Mouse (Mus musculus) stomach, embryonic 16.5 days (tissue): ENCODE results near the gene Olfr94. TPM values are rescaled to one million over a fixed set of nuclear protein-coding genes. Genes with fewer than 3 reads are reported as not detected.
A peak's percentile ranks its signal among the peaks of the same experiment; 100 is the strongest.
"Not testable (repeated sequence)": the region's sequence is repeated elsewhere in the genome, so short reads cannot be mapped to it uniquely, and the experiment has no call there.

ENCODE experiments used
- ATAC-seq: fragments of 200-750 bp; cut with Nextera tagmentation; 2 replicates; pipeline ENCODE4 v1.8.0; 2017; ENCODE audit warnings: moderate number of reproducible peaks, moderate TSS enrichment; ENCODE audit not compliant: insufficient read depth, low FRiP score
- H3K27ac ChIP-seq: fragments of 300-500 bp; sonication (generic); 2 replicates; pipeline ENCODE4 v1.5.1; 2014; ENCODE audit warnings: low read length
- H3K27me3 ChIP-seq: fragments of 300-500 bp; sonication (generic); 2 replicates; pipeline ENCODE4 v1.6.1; 2014; ENCODE audit warnings: low read length, control low read depth, mixed read lengths; ENCODE audit not compliant: control insufficient read depth, insufficient read depth
- H3K36me3 ChIP-seq: fragments of 300-500 bp; sonication (generic); 2 replicates; pipeline ENCODE4 v1.6.1; 2014; ENCODE audit warnings: low read length; ENCODE audit not compliant: control insufficient read depth, insufficient read depth
- H3K4me1 ChIP-seq: fragments of 300-500 bp; sonication (generic); 2 replicates; pipeline ENCODE4 v1.6.1; 2014; ENCODE audit warnings: low read length, control low read depth, mixed read lengths; ENCODE audit not compliant: control insufficient read depth, insufficient read depth
- H3K4me2 ChIP-seq: fragments of 300-500 bp; sonication (generic); 2 replicates; pipeline ENCODE4 v1.6.1; 2014; ENCODE audit warnings: low read depth, low read length, mixed read lengths
- H3K4me3 ChIP-seq: fragments of 300-500 bp; sonication (generic); replicated peaks from 2 replicates; pipeline ENCODE4 v1.5.1; 2014; ENCODE audit warnings: mild to moderate bottlenecking, low read length
- H3K9ac ChIP-seq: fragments of 300-500 bp; sonication (generic); 2 replicates; pipeline ENCODE4 v1.6.1; 2014; ENCODE audit warnings: low read length
- H3K9me3 ChIP-seq: fragments of 300-500 bp; sonication (generic); replicated peaks from 2 replicates; pipeline ENCODE4 v1.6.1; 2016; ENCODE audit warnings: low read length, control low read depth; ENCODE audit not compliant: control insufficient read depth
- WGBS: fragments of 180-500 bp; shearing (Covaris S2); extraction: QIAGEN DNeasy Blood & Tissue Kit; methylation state at CpG from one replicate; pipeline ENCODE4 v1.1.7; 2014; 5-methylcytosine and 5-hydroxymethylcytosine counted together
- polyA plus RNA-seq: library from polyadenylated mRNA; unstranded; fragments of >200 nt; fragmentation: Nextera tagmentation; extraction: Ambion mirVana; gene quantifications from 2 replicates; pipeline ENCODE4 v1.2.1, GENCODE M21; 2015

Olfr94 gene
- not detected in 2 replicates for polyA plus RNA-seq

- H3K27me3 ChIP-seq = peaks cover 25% of the 10 kb centered on the region
- no peak within 1 kb of the TSS for H3K9ac ChIP-seq
- no peak within 1 kb of the TSS for H3K27ac ChIP-seq
- no peaks in the 10 kb centered on the region for H3K36me3 ChIP-seq
- H3K9me3 ChIP-seq = no peaks in the 10 kb centered on the region
- ATAC-seq = no peak
- 71% methylated on average over 2 of the region's 2 CpGs for WGBS
- H3K4me2 ChIP-seq = no peak within 1 kb of the TSS
- peaks cover 6% of the 10 kb centered on the region; the same call in 1 of the 2 replicates for H3K4me1 ChIP-seq
- no peak within 1 kb of the TSS for H3K4me3 ChIP-seq
Measured at GRCm38 (mm10) chr17:37200894-37201293, at the start of gene Olfr94. Olfr94 (minus strand) TSS chr17:37200994.

- no peaks in the 10 kb centered on the region for H3K36me3 ChIP-seq
- H3K4me2 ChIP-seq = no peak overlapping the region
- no peak overlapping the region for H3K4me3 ChIP-seq
- no peaks in the 10 kb centered on the region for H3K4me1 ChIP-seq
- 12% methylated on average over 1 of the region's 1 CpGs for WGBS
- peak; percentile 50; the same call in 1 of the 2 replicates for ATAC-seq
- H3K9me3 ChIP-seq = no peaks in the 10 kb centered on the region
- H3K27ac ChIP-seq = no peak overlapping the region
- H3K27me3 ChIP-seq = no peaks in the 10 kb centered on the region
- H3K9ac ChIP-seq = no peak overlapping the region
Measured at GRCm38 (mm10) chr17:37250544-37250943, 49.8 kb upstream of the Olfr94 start.

GRCm38 (mm10) chr17:37249460-37249859 is 48.7 kb upstream of the Olfr94 start:
- Histone ChIP-seq H3K27me3 (no peaks in the 10 kb centered on the region), H3K9me3 (no peaks in the 10 kb centered on the region), H3K9ac (no peak overlapping the region), H3K36me3 (no peaks in the 10 kb centered on the region), H3K27ac (no peak overlapping the region), H3K4me1 (no peaks in the 10 kb centered on the region), H3K4me3 (no peak overlapping the region), H3K4me2 (no peak overlapping the region)
- no peak for ATAC-seq

DNA sequence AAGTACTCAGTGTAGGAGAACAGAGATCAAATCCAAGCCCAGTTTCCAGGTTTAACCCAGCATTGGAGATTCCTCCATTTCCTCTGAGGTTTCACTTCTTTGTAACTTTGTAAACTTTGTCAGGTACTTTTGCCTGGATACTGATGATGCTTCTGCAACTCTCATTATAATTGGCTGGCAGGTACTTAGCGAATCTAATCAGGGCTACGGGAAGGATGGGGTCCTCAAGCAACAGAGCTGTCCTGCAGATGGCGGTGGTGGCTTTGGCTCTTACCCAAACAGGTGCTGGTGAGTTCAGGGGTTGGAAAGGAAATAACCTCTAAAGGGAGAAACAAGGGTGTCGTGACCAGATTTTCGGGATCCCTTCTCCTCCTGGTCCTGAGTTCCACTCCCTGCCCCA is 45.9 kb upstream of the Olfr94 start:
- Histone ChIP-seq H3K4me3 (no peak overlapping the region), H3K4me2 (no peak overlapping the region), H3K36me3 (no peaks in the 10 kb centered on the region), H3K27me3 (no peaks in the 10 kb centered on the region), H3K9ac (no peak overlapping the region), H3K9me3 (no peaks in the 10 kb centered on the region), H3K4me1 (no peaks in the 10 kb centered on the region), H3K27ac (no peak overlapping the region)
- ATAC-seq = no peak
- 32% methylated on average over 5 of the region's 5 CpGs for WGBS

DNA sequence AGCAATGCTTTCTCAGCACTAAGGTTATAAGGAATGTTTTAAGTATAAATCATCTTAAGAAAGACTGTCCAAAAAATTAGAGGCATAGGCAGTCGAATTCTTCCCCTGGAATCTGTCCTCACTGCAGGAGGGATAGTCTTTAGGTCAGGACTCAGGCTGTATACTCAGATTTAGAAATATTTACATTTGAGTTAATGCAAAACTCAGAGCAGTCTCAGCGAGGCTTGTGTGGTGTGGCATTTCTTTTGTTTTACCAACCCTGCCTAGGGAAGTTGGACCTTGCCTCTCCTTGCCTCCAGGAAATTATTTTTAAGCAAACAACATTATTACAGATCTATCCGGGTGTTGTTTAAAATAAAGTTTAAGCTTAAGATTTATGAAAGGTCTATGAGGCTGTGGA is 41.4 kb upstream of the Olfr94 start:
- no peaks in the 10 kb centered on the region for H3K27me3 ChIP-seq
- H3K36me3 ChIP-seq = no peaks in the 10 kb centered on the region
- 0 out of 2 replicates have a peak, but pooled peaks cover 6% of the 10 kb centered on the region for H3K9me3 ChIP-seq
- H3K4me1 ChIP-seq = no peaks in the 10 kb centered on the region
- no peak overlapping the region for H3K4me2 ChIP-seq
- no peak overlapping the region for H3K9ac ChIP-seq
- peak; percentile 62; the same call in 1 of the 2 replicates for ATAC-seq
- H3K27ac ChIP-seq = no peak overlapping the region
- WGBS = 11% methylated on average over 3 of the region's 3 CpGs
- no peak overlapping the region for H3K4me3 ChIP-seq

DNA sequence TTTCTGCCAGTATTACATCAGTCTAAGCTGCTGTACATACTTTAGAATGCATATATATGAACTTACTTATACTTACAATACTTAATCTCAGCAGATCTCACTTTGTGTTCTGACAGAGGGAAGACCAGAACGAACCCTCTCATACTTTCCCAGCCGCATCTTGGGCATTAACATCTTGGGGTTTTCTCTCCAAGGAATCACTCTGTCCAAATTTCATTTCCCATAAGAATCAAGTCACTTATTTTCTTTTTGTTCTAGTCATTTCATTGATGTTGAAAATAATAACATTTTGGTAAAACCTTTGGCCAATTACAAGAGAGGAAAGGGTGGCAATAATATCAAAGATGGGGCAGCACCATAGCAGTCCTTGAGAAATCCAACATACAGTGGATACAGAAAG is 36.4 kb upstream of the Olfr94 start, which contains the start of gene Olfr97:
Olfr97 (minus strand) TSS at position 101 of the 400 bp plus-strand sequence.
- 88% methylated on average over 2 of the region's 2 CpGs for WGBS
- not testable (repeated sequence) for H3K4me3 ChIP-seq, H3K4me2 ChIP-seq, H3K36me3 ChIP-seq, H3K27me3 ChIP-seq, H3K4me1 ChIP-seq, H3K27ac ChIP-seq, H3K9ac ChIP-seq, H3K9me3 ChIP-seq, ATAC-seq

- Histone ChIP-seq H3K27me3 (no peaks in the 10 kb centered on the region), H3K4me3 (no peak overlapping the region), H3K4me1 (no peaks in the 10 kb centered on the region), H3K4me2 (no peak overlapping the region), H3K27ac (no peak overlapping the region), H3K9ac (no peak overlapping the region), H3K36me3 (no peaks in the 10 kb centered on the region), H3K9me3 (0 out of 2 replicates have a peak, but pooled peaks cover 3% of the 10 kb centered on the region)
- no peak for ATAC-seq
- 13% methylated on average over 1 of the region's 1 CpGs for WGBS
Measured at GRCm38 (mm10) chr17:37221879-37222278, 21.1 kb upstream of the Olfr94 start.

DNA sequence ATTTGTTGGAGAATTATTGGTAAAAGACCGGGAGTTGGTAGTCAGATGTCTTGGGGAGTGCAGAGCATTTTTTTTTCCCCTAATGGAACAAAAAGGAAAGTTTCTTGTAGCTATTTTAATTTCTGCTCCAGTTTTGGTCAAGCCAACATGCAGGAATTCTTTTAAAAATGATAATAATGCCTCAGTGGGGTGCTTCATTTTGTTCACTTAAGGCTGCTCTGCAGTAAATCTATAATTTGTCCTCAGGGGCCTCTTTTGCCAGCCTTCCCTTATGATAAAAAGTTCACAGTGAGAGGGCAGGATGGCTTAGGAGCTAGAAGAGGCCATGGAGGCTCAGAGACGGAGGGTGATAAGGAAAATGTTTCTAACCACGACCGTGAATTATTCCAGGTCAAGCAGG is 19.1 kb upstream of the Olfr94 start, which contains the start of gene Olfr96:
Olfr96 (plus strand) TSS at position 301 of the 400 bp plus-strand sequence.
- H3K27ac ChIP-seq = no peak within 1 kb of the TSS
- H3K9ac ChIP-seq = no peak within 1 kb of the TSS
- no peak within 1 kb of the TSS for H3K4me2 ChIP-seq
- WGBS = 61% methylated on average over 4 of the region's 4 CpGs
- H3K36me3 ChIP-seq = no peaks in the 10 kb centered on the region
- H3K27me3 ChIP-seq = no peaks in the 10 kb centered on the region
- no peak for ATAC-seq
- H3K4me3 ChIP-seq = no peak within 1 kb of the TSS
- no peaks in the 10 kb centered on the region for H3K4me1 ChIP-seq
- 0 out of 2 replicates have a peak, but pooled peaks cover 3% of the 10 kb centered on the region for H3K9me3 ChIP-seq

GRCm38 (mm10) chr17:37218486-37218885 is 17.7 kb upstream of the Olfr94 start:
- 81% methylated on average over 3 of the region's 3 CpGs for WGBS
- Histone ChIP-seq H3K9ac (no peak overlapping the region), H3K4me1 (no peaks in the 10 kb centered on the region), H3K27ac (no peak overlapping the region), H3K4me3 (no peak overlapping the region), H3K27me3 (no peaks in the 10 kb centered on the region), H3K4me2 (no peak overlapping the region), H3K9me3 (0 out of 2 replicates have a peak, but pooled peaks cover 3% of the 10 kb centered on the region), H3K36me3 (no peaks in the 10 kb centered on the region)
- ATAC-seq = no peak
